Mouse (Mus musculus): ENCODE results near the gene Kctd18. TPM values are rescaled to one million over a fixed set of nuclear protein-coding genes. Genes with fewer than 3 reads are reported as not detected.

The Kctd18 gene
- polyA plus RNA-seq, 1 experiment = 4.8 TPM

DNA sequence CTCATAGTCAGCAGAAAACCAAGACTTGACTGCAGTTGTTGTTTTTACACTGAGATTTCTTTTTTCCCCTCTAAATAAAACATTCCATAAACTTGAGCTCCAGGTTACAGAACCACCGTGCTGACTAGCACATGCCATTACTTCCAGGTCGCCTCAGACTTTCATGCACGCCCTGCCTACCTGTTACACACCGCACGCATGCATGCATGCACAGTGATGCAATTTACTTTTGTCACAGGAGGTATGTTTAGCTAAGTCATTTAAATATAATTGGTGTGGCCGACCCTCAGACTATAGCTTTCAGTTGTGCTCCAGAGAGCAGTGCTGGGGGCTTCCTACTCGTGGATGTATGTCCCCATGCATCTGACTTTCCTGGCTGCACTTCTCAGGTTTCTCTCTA, 77.7 kb downstream of the Kctd18 start:
- H3K4me1 ChIP-seq (ENCODE audit: control insufficient read depth, insufficient read depth, low read length) = no peaks in the 10 kb centered on the region
- DNase-seq = no peak
- no peaks in the 10 kb centered on the region for H3K36me3 ChIP-seq (ENCODE audit: control insufficient read depth, insufficient read depth, low read length)
- no peak overlapping the region for H3K27ac ChIP-seq (ENCODE audit: insufficient read depth, low read depth, low read length)
- TF ChIP-seq POLR2A (IDR thresholded peaks at IDR 0.05; ENCODE audit: low read depth, low read length) (no peak), CTCF (conservative IDR thresholded peaks at IDR 0.05; ENCODE audit: insufficient read depth, insufficient read length, low read depth, low read length) (no peak)
- no peaks in the 10 kb centered on the region for H3K27me3 ChIP-seq (replicated peaks; ENCODE audit: control insufficient read depth, insufficient read depth, low read length)
- 74% methylated on average over 7 of the region's 7 CpGs for WGBS
- no peak overlapping the region for H3K4me3 ChIP-seq (ENCODE audit: insufficient read depth, low read depth, low read length)

GRCm38 (mm10) chr1:57940691-57941090, 78.1 kb downstream of the Kctd18 start:
- H3K4me3 ChIP-seq (ENCODE audit: insufficient read depth, low read depth, low read length) = no peak overlapping the region
- H3K27me3 ChIP-seq (replicated peaks; ENCODE audit: control insufficient read depth, insufficient read depth, low read length) = no peaks in the 10 kb centered on the region
- WGBS = 69% methylated on average over 10 of the region's 10 CpGs
- no peak for TF ChIP-seq POLR2A (IDR thresholded peaks at IDR 0.05; ENCODE audit: low read depth, low read length)
- no peak for TF ChIP-seq CTCF (conservative IDR thresholded peaks at IDR 0.05; ENCODE audit: insufficient read depth, insufficient read length, low read depth, low read length)
- H3K27ac ChIP-seq (ENCODE audit: insufficient read depth, low read depth, low read length) = no peak overlapping the region
- H3K36me3 ChIP-seq (ENCODE audit: control insufficient read depth, insufficient read depth, low read length) = no peaks in the 10 kb centered on the region
- DNase-seq = no peak
- H3K4me1 ChIP-seq (ENCODE audit: control insufficient read depth, insufficient read depth, low read length) = no peaks in the 10 kb centered on the region

GRCm38 (mm10) chr1:57934287-57934686, 84.5 kb downstream of the Kctd18 start:
- no peak for DNase-seq
- no peak overlapping the region for H3K27ac ChIP-seq (ENCODE audit: insufficient read depth, low read depth, low read length)
- no peaks in the 10 kb centered on the region for H3K4me1 ChIP-seq (ENCODE audit: control insufficient read depth, insufficient read depth, low read length)
- H3K36me3 ChIP-seq (ENCODE audit: control insufficient read depth, insufficient read depth, low read length) = no peaks in the 10 kb centered on the region
- WGBS = 63% methylated on average over 1 of the region's 1 CpGs
- no peaks in the 10 kb centered on the region for H3K27me3 ChIP-seq (replicated peaks; ENCODE audit: control insufficient read depth, insufficient read depth, low read length)
- no peak for TF ChIP-seq POLR2A (IDR thresholded peaks at IDR 0.05; ENCODE audit: low read depth, low read length)
- no peak for TF ChIP-seq CTCF (conservative IDR thresholded peaks at IDR 0.05; ENCODE audit: insufficient read depth, insufficient read length, low read depth, low read length)
- H3K4me3 ChIP-seq (ENCODE audit: insufficient read depth, low read depth, low read length) = no peak overlapping the region

DNA sequence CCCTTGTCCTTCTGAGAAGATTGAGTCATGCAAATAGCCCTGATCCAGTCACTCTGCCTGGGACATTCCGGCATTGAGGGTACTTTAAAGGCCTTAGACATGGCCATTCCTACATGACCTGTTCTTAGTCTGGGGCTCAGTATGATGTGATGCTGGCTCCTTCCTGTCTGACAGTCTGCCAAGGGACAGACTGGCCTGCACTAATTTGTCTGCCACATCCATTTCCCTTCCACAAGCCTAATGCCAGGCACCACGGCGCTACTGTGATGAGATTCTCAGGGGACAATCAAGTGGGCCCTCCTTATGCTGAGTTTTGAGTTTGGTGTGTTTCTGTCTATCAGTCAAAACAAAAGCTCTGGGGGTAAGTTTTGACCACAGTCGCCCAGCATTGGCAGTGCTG, 100.2 kb downstream of the Kctd18 start:
- no peak overlapping the region for H3K4me3 ChIP-seq (ENCODE audit: insufficient read depth, low read depth, low read length)
- 75% methylated on average over 4 of the region's 4 CpGs for WGBS
- no peak for TF ChIP-seq POLR2A (IDR thresholded peaks at IDR 0.05; ENCODE audit: low read depth, low read length)
- TF ChIP-seq CTCF (conservative IDR thresholded peaks at IDR 0.05; ENCODE audit: insufficient read depth, insufficient read length, low read depth, low read length) = no peak
- H3K4me1 ChIP-seq (ENCODE audit: control insufficient read depth, insufficient read depth, low read length) = no peaks in the 10 kb centered on the region
- no peaks in the 10 kb centered on the region for H3K36me3 ChIP-seq (ENCODE audit: control insufficient read depth, insufficient read depth, low read length)
- H3K27me3 ChIP-seq (replicated peaks; ENCODE audit: control insufficient read depth, insufficient read depth, low read length) = no peaks in the 10 kb centered on the region
- no peak overlapping the region for H3K27ac ChIP-seq (ENCODE audit: insufficient read depth, low read depth, low read length)
- peak; percentile 5 for DNase-seq

- 69% methylated on average over 5 of the region's 5 CpGs for WGBS
- no peaks in the 10 kb centered on the region for H3K27me3 ChIP-seq (replicated peaks; ENCODE audit: control insufficient read depth, insufficient read depth, low read length)
- H3K36me3 ChIP-seq (ENCODE audit: control insufficient read depth, insufficient read depth, low read length) = no peaks in the 10 kb centered on the region
- H3K4me1 ChIP-seq (ENCODE audit: control insufficient read depth, insufficient read depth, low read length) = no peaks in the 10 kb centered on the region
- H3K27ac ChIP-seq (ENCODE audit: insufficient read depth, low read depth, low read length) = no peak overlapping the region
- H3K4me3 ChIP-seq (ENCODE audit: insufficient read depth, low read depth, low read length) = no peak overlapping the region
- DNase-seq = no peak
- TF ChIP-seq CTCF (conservative IDR thresholded peaks at IDR 0.05; ENCODE audit: insufficient read depth, insufficient read length, low read depth, low read length) = no peak
- no peak for TF ChIP-seq POLR2A (IDR thresholded peaks at IDR 0.05; ENCODE audit: low read depth, low read length)
Observed at GRCm38 (mm10) chr1:57917342-57917741, 101.4 kb downstream of the Kctd18 start.

DNA sequence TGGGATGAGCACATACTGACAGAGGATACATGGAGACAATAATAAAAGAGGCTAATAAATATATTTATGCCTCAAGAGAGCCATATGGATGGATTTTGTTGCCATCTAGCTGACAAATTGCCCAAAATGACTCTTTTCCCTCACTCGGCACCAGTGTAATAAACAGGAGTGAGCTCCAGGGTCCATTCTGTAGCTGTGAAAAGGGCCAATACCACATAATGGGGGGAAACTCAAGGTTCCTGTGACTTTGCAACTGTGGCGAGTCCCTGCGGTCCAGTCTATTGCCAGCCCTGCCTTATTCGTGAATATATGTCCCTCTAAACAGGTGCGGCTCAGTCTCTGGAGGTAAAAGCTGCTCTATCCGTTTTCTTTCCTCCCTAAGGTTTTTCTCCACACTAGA, 107.2 kb downstream of the Kctd18 start:
- Histone ChIP-seq H3K36me3 (ENCODE audit: control insufficient read depth, insufficient read depth, low read length) (no peaks in the 10 kb centered on the region), H3K27me3 (replicated peaks; ENCODE audit: control insufficient read depth, insufficient read depth, low read length) (no peaks in the 10 kb centered on the region), H3K4me3 (ENCODE audit: insufficient read depth, low read depth, low read length) (no peak overlapping the region), H3K4me1 (ENCODE audit: control insufficient read depth, insufficient read depth, low read length) (no peaks in the 10 kb centered on the region), H3K27ac (ENCODE audit: insufficient read depth, low read depth, low read length) (no peak overlapping the region)
- DNase-seq = no peak
- WGBS = 92% methylated on average over 6 of the region's 6 CpGs
- TF ChIP-seq POLR2A (IDR thresholded peaks at IDR 0.05; ENCODE audit: low read depth, low read length) = no peak
- TF ChIP-seq CTCF (conservative IDR thresholded peaks at IDR 0.05; ENCODE audit: insufficient read depth, insufficient read length, low read depth, low read length) = no peak

GRCm38 (mm10) chr1:57906312-57906711, 112.4 kb downstream of the Kctd18 start:
- no peaks in the 10 kb centered on the region for H3K4me1 ChIP-seq (ENCODE audit: control insufficient read depth, insufficient read depth, low read length)
- no peaks in the 10 kb centered on the region for H3K27me3 ChIP-seq (replicated peaks; ENCODE audit: control insufficient read depth, insufficient read depth, low read length)
- no peaks in the 10 kb centered on the region; the same call in 1 of the 2 replicates for H3K36me3 ChIP-seq (ENCODE audit: control insufficient read depth, insufficient read depth, low read length)
- DNase-seq = no peak
- TF ChIP-seq POLR2A (IDR thresholded peaks at IDR 0.05; ENCODE audit: low read depth, low read length) = no peak
- H3K4me3 ChIP-seq (ENCODE audit: insufficient read depth, low read depth, low read length) = no peak overlapping the region
- H3K27ac ChIP-seq (ENCODE audit: insufficient read depth, low read depth, low read length) = no peak overlapping the region

DNA sequence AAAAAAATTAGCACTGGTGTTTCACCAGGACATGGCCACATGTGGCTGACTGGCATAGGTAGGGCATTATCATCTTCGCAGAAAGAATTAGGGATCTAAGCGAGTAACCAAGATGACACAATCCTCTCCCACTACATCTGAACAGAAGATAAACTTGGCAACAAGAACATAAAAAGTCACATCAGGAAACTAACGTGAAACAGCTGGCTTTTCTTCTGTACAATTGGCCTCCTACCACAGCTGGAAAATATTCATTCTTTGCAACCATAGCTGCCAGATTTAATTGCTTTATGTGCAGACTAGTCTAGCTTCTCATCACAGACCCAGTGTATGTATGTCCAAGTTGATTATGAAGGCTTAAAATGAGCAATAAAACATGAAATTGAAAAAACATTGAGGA, 112.8 kb downstream of the Kctd18 start:
- Histone ChIP-seq H3K4me3 (ENCODE audit: insufficient read depth, low read depth, low read length) (no peak overlapping the region), H3K4me1 (ENCODE audit: control insufficient read depth, insufficient read depth, low read length) (no peaks in the 10 kb centered on the region), H3K36me3 (ENCODE audit: control insufficient read depth, insufficient read depth, low read length) (no peaks in the 10 kb centered on the region; the same call in 1 of the 2 replicates), H3K27me3 (replicated peaks; ENCODE audit: control insufficient read depth, insufficient read depth, low read length) (no peaks in the 10 kb centered on the region), H3K27ac (ENCODE audit: insufficient read depth, low read depth, low read length) (no peak overlapping the region)
- no peak for TF ChIP-seq POLR2A (IDR thresholded peaks at IDR 0.05; ENCODE audit: low read depth, low read length)
- no peak for TF ChIP-seq CTCF (conservative IDR thresholded peaks at IDR 0.05; ENCODE audit: insufficient read depth, insufficient read length, low read depth, low read length)
- no peak for DNase-seq
- WGBS = 77% methylated on average over 3 of the region's 3 CpGs

Other genes with a start within 250 kb of the Kctd18 start
- gene Spats2l, start 244.8 kb downstream of the Kctd18 start, polyA plus RNA-seq (2012; rRNA removed) = 6.9 and 8.0 TPM in 2 replicates
- 0.03 and 0.05 TPM in 2 replicates for gene Sgo2a, start 23.0 kb downstream of the Kctd18 start, polyA plus RNA-seq (2012; rRNA removed)
- gene Aox1, start 11.0 kb upstream of the Kctd18 start, polyA plus RNA-seq (2012; rRNA removed) = 1.3 and 1.8 TPM in 2 replicates
- gene Aox3, start 94.2 kb upstream of the Kctd18 start, polyA plus RNA-seq (2012; rRNA removed) = 1.1 and 1.2 TPM in 2 replicates
- gene Aox4, start 191.4 kb upstream of the Kctd18 start, polyA plus RNA-seq (2012; rRNA removed) = 0.04 and 0.14 TPM in 2 replicates

Measured in kidney, adult 2 months (tissue).